Mouse (Mus musculus): ENCODE results near the gene Mrps18a.

Mrps18a gene

GRCm38 (mm10) chr17:46110402-46111289 lies at the start of gene Mrps18a:
Gene Mrps18a, plus strand, starts transcription at chr17:46110986.
- in situ Hi-C loops (cut with MboI, MseI): no loop called here

DNA sequence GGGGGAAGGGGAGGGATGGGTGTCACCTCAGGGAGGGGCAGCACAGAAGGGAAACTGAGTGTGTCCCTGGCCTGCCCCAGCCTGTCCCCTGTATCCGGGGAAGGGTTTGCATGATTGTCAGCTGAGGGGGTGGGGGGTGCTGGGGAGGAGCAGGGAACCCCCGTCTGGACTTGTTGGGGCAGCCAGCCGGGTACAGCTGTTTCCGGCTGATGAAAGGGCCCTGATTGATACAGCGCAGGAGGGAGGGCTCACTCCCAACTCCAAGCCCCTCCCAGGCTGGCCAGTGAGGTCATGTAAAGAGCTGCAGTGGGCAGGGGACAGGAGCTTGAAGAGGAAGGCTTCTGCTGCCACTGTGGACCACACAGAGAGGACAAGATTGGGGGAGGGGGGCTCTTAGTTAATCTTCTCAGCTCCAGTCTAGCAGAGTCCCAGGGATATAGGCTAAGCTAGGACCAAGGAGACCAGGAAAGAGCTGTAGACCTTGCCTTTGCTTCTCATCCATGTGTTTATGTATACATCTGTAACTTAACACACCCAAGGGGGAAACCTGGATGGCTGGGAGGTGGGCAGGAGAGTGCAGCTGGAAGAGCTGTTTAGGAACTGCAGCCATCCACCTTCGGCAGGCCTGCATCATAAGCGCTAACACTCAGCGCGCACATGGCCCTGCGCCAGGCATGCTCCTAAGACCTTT lies 47.4 kb upstream of the Mrps18a start:
- in situ Hi-C loops (cut with MboI, MseI): no loop called here

DNA sequence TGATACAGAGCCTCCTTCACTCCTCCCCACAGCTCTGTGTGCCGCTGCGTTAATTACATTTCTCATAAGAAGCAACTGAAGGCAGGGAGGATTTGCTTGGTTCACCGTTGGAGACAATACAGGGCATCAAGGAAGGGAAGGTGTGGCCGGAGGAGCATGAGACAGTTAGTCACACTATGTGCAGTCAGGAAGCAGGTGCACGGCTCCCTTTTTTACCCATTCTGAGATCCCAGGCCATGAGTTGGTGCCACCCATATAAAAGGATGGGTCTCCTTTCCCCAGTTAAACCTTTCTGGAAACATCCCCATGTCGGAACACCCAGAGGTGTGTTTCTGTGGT lies 46.8 kb upstream of the Mrps18a start:
- in situ Hi-C loops (cut with MboI, MseI): no loop called here

- in situ Hi-C loops (cut with MboI, MseI): no loop called here
Measured at GRCm38 (mm10) chr17:46070046-46070445, 40.7 kb upstream of the Mrps18a start.

DNA sequence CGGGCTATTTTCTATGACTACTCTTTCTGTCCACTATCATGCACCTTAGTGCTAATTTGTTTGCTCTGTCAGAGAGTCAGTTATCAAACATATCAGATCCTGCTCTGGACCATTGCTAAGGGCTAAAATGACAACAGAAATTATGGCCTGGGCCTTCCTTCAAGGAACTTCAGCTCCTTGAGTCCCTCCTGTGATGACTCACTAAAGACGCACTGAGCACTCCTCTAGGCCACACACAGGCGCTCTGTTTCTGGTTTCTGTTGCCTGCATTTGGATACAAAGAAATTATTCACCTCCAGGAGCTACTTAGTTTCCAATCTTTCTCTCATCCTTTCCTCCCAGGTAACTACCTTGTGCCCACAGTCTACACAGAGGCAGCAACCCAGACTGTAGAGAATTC lies 39.3 kb upstream of the Mrps18a start:
- in situ Hi-C loops (cut with MboI, MseI): no loop called here

DNA sequence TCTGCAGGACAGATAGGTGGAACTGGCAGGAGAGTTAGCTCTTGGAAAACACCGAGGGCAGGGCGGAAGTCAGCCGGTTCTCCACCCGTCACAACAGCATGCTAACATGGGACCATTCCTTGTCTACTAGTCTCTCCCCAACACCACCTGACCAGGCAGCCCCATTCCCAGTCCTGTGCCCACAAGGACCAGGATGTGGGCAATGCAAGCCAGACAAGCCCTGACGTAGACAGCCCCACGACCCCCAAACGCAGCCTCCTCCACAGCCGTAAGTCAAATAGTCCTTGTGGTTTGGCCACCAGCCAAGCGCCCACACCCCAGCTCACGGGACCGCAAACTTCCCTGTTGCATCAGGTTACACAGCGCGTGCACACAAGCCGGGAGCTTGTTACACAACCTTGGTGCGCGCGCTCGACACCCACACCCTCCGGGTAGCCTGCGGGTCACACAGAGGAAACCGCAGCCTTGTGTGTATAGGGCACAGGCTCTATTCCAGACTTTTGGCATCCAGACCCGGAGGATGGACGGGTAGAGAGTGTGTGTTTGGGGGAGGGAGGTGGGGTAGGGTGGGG lies 37.0 kb upstream of the Mrps18a start:
- in situ Hi-C loops (cut with MboI, MseI): no loop called here

GRCm38 (mm10) chr17:46074398-46075115 lies 36.2 kb upstream of the Mrps18a start:
- in situ Hi-C loops (cut with MboI, MseI): no loop called here

GRCm38 (mm10) chr17:46075116-46075485 lies 35.7 kb upstream of the Mrps18a start:
- in situ Hi-C loops (cut with MboI, MseI): no loop called here

- in situ Hi-C loops (cut with MboI, MseI): no loop called here
Measured at GRCm38 (mm10) chr17:46075551-46076259, 35.1 kb upstream of the Mrps18a start.

GRCm38 (mm10) chr17:46076260-46076551 lies 34.6 kb upstream of the Mrps18a start:
- in situ Hi-C loops (cut with MboI, MseI): no loop called here

GRCm38 (mm10) chr17:46077921-46078534 lies 32.8 kb upstream of the Mrps18a start:
- in situ Hi-C loops (cut with MboI, MseI): no loop called here

DNA sequence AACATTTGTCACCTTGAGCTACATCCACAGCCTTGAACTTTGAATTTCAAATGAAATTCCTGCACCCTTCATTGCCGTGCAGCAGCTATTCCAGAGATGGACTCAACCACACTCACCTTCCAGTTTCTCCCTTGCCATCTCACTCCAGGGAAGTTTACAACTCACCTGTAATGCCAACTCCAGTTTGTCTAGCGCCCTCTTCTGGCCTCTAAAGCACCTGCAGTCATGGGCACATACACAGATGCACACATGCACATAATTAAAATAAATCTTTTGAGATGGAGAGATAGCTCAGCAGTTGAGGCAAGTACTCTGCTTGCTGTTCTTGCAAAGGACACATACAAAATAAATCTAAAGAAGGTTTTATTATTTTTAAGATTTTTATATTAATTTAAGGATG lies 31.7 kb upstream of the Mrps18a start:
- in situ Hi-C loops (cut with MboI, MseI): no loop called here

- in situ Hi-C loops (cut with MboI, MseI): no loop called here
Measured at GRCm38 (mm10) chr17:46080388-46080787, 30.4 kb upstream of the Mrps18a start.

- in situ Hi-C loops (cut with MboI, MseI): no loop called here
Measured at GRCm38 (mm10) chr17:46081042-46081441, 29.7 kb upstream of the Mrps18a start.

DNA sequence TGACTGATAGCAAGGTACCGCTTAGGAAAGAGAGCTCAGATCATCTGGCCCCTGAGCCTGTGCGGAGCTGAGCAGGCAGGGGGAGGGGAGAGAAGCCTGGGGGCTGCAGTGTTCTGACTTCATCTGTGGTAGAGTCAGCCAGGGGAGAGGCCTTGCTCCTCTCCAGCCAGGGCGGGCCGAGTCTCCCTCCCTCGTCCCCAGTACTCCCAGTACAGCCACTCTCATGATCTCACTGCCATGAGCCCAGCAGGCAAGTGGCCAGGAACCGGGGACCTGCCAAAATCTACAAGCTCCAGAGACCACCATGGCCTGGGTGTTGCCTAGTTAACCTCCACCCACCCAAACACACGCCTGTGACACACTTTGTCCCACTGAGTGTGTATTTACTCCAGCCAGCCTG lies 29.1 kb upstream of the Mrps18a start:
- in situ Hi-C loops (cut with MboI, MseI): no loop called here

- in situ Hi-C loops (cut with MboI, MseI): no loop called here
Measured at GRCm38 (mm10) chr17:46083381-46083780, 27.4 kb upstream of the Mrps18a start.

GRCm38 (mm10) chr17:46084091-46084501 lies 26.7 kb upstream of the Mrps18a start:
- in situ Hi-C loops (cut with MboI, MseI): no loop called here

DNA sequence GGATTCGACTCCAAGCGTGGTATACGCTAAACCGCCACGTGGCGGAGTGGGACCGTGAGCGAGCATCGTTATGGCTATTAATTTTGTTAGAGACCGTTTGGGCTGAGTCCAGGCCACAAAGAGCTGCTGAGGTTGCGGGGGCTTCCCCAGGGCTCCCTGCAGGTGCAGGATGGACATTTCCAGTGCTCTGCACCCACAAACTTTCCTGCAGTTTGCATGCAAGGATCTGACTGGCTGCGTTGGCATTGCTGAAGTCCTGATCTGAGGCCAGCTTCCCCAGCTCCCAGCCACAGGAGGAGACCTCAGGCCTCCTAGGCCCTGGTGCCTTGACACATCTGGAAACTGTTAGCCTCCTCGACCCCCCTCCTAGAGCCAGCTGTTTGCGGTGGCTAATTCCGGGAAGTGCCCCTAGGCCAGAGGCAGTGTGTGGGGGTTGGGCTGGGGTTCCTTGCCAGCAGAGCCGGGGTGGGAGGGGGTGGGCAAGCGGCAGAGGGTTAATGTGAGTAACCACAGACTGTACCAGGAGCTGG lies 24.4 kb upstream of the Mrps18a start:
- in situ Hi-C loops (cut with MboI, MseI): no loop called here

DNA sequence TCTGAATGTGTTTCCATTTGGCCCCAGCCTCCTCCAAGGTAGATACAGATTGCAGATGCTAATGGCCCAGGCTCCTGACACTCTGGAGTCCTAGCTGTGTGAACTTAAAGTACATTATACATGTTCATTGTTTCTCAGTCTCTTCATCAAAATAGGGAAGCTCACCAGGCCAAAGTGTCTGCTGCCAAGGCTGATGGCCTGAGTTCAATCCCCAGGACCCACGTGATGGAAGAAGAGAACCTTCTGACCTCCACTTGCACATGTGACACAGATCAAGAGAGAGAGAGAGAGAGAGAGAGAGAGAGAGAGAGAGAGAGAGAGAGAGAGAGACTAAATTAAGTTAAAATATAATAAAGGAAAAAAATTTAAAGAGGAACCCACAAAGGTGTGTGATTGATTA lies 19.4 kb upstream of the Mrps18a start:
- in situ Hi-C loops (cut with MboI, MseI): no loop called here

- in situ Hi-C loops (cut with MboI, MseI): no loop called here
Measured at GRCm38 (mm10) chr17:46091899-46092298, 18.9 kb upstream of the Mrps18a start.

- in situ Hi-C loops (cut with MboI, MseI): no loop called here
Measured at GRCm38 (mm10) chr17:46098525-46098924, 12.3 kb upstream of the Mrps18a start.
